Mouse (Mus musculus) MEL (cell line): ENCODE data around the gene Fam219a. TPM values are rescaled to one million over a fixed set of nuclear protein-coding genes. Genes with fewer than 3 reads are reported as not detected.

Source experiments
- DNase-seq: peaks from one replicate; pipeline ENCODE4 v3.0.0; 2011; ENCODE audit warnings: low read depth, low spot score
- H3K27ac ChIP-seq: 2 replicates; pipeline ENCODE4 v1.5.1; 2012; ENCODE audit warnings: low read depth, mild to moderate bottlenecking, control low read depth, low read length, moderate library complexity; ENCODE audit not compliant: control insufficient read depth
- H3K27me3 ChIP-seq, 2 experiments: fragments of 150-350 bp in 1 of 2; sonication (generic) in 1 of 2; 2 replicates each; pipeline ENCODE4 v1.6.1; 2012; ENCODE audit warnings: low read length in 2 of 2, mild to moderate bottlenecking in 2 of 2, improper control_type of control experiment in 1 of 2, moderate library complexity in 1 of 2; ENCODE audit not compliant: insufficient read depth in 2 of 2, control insufficient read depth in 1 of 2
- H3K36me3 ChIP-seq, 2 experiments: 2 replicates each; pipeline ENCODE4 v1.6.1; 2012 to 2014; ENCODE audit warnings: low read length in 2 of 2, improper control_type of control experiment in 1 of 2, inconsistent platforms in 1 of 2, mild to moderate bottlenecking in 1 of 2; ENCODE audit not compliant: insufficient read depth in 2 of 2, control insufficient read depth in 1 of 2
- H3K4me1 ChIP-seq, 2 experiments: fragments of 150-350 bp in 1 of 2; sonication (generic) in 1 of 2; 2 replicates each; pipeline ENCODE4 v1.6.1; 2012; ENCODE audit warnings: low read length in 2 of 2, improper control_type of control experiment in 1 of 2, mild to moderate bottlenecking in 1 of 2; ENCODE audit not compliant: insufficient read depth in 2 of 2, control insufficient read depth in 1 of 2
- H3K4me3 ChIP-seq, 2 experiments: fragments of 150-350 bp in 1 of 2; sonication (generic) in 1 of 2; 2 replicates each; pipeline ENCODE4 v1.5.1; 2012; ENCODE audit warnings: low read depth in 2 of 2, low read length in 2 of 2, mild to moderate bottlenecking in 2 of 2, moderate library complexity in 2 of 2, control low read depth in 1 of 2, improper control_type of control experiment in 1 of 2; ENCODE audit not compliant: control insufficient read depth in 1 of 2, insufficient read depth in 1 of 2
- H3K79me2 ChIP-seq: 2 replicates; pipeline ENCODE4 v1.6.1; 2012; ENCODE audit warnings: mild to moderate bottlenecking, low read length, moderate library complexity; ENCODE audit not compliant: control insufficient read depth, poor library complexity, insufficient read depth
- H3K9ac ChIP-seq: 2 replicates; pipeline ENCODE4 v1.6.1; 2012; ENCODE audit warnings: low read depth, mild to moderate bottlenecking, control low read depth, low read length, moderate library complexity; ENCODE audit not compliant: control insufficient read depth, poor library complexity, severe bottlenecking
- H3K9me3 ChIP-seq: fragments of 150-350 bp; sonication (generic); replicated peaks from 2 replicates; pipeline ENCODE4 v1.6.1; 2012; ENCODE audit warnings: mild to moderate bottlenecking, low read length, improper control_type of control experiment, moderate library complexity; ENCODE audit not compliant: insufficient read depth
- BHLHE40 ChIP-seq: IDR thresholded peaks from 2 replicates; pipeline ENCODE4 v1.6.1; 2012; ENCODE audit warnings: low read depth, mild to moderate bottlenecking, inconsistent platforms, low read length, improper control_type of control experiment, borderline replicate concordance
- CHD2 ChIP-seq: IDR thresholded peaks from 2 replicates; pipeline ENCODE4 v1.6.1; 2011; ENCODE audit warnings: low read length, improper control_type of control experiment
- CTCF ChIP-seq, 3 experiments: IDR thresholded peaks in 2 of 3; conservative IDR thresholded peaks in 1 of 3; 2 replicates each; pipeline ENCODE4 v1.5.1; 2011 to 2012; ENCODE audit warnings: low read length in 3 of 3, low read depth in 2 of 3, mild to moderate bottlenecking in 2 of 3, improper control_type of control experiment in 1 of 3, inconsistent platforms in 1 of 3, mixed read lengths in 1 of 3, moderate library complexity in 1 of 3; ENCODE audit not compliant: control insufficient read depth in 1 of 3, insufficient read depth in 1 of 3, poor library complexity in 1 of 3, severe bottlenecking in 1 of 3
- E2F4 ChIP-seq: IDR thresholded peaks from 2 replicates; pipeline ENCODE4 v1.6.1; 2011; ENCODE audit warnings: low read depth, low read length, improper control_type of control experiment, borderline replicate concordance
- EP300 ChIP-seq, 2 experiments: IDR thresholded peaks; 2 replicates each; pipeline ENCODE4 v1.6.1; 2011; ENCODE audit warnings: improper control_type of control experiment in 2 of 2, low read length in 2 of 2, low read depth in 1 of 2, mild to moderate bottlenecking in 1 of 2
- GABPA ChIP-seq: IDR thresholded peaks from 2 replicates; pipeline ENCODE4 v1.6.1; 2012; ENCODE audit warnings: low read depth, mild to moderate bottlenecking, inconsistent platforms, low read length, improper control_type of control experiment, moderate library complexity
- HCFC1 ChIP-seq: IDR thresholded peaks from 2 replicates; pipeline ENCODE4 v1.6.1; 2012; ENCODE audit warnings: low read depth, mild to moderate bottlenecking, inconsistent platforms, low read length, improper control_type of control experiment, moderate library complexity
- KAT2A ChIP-seq: conservative IDR thresholded peaks from 2 replicates; pipeline ENCODE4 v1.6.1; 2012; ENCODE audit warnings: low read depth, low read length, improper control_type of control experiment, inconsistent platforms
- MAFK ChIP-seq: IDR thresholded peaks from 2 replicates; pipeline ENCODE4 v1.6.1; 2011; ENCODE audit warnings: low read depth, mild to moderate bottlenecking, low read length, improper control_type of control experiment, borderline replicate concordance
- MXI1 ChIP-seq: IDR thresholded peaks from 2 replicates; pipeline ENCODE4 v1.6.1; 2011; ENCODE audit warnings: mild to moderate bottlenecking, low read depth, low read length, improper control_type of control experiment
- MYC ChIP-seq: IDR thresholded peaks from 2 replicates; pipeline ENCODE4 v1.6.1; 2011; ENCODE audit warnings: low read depth, mild to moderate bottlenecking, low read length, improper control_type of control experiment, moderate library complexity
- POLR2A ChIP-seq, 2 experiments: IDR thresholded peaks; 2 replicates each; pipeline ENCODE4 v1.6.1; 2011 to 2012; ENCODE audit warnings: low read length in 2 of 2, mild to moderate bottlenecking in 2 of 2, control low read depth in 1 of 2, improper control_type of control experiment in 1 of 2, low read depth in 1 of 2, moderate library complexity in 1 of 2; ENCODE audit not compliant: control insufficient read depth in 1 of 2, insufficient read depth in 1 of 2, poor library complexity in 1 of 2
- POLR2AphosphoS2 ChIP-seq: IDR thresholded peaks from 2 replicates; pipeline ENCODE4 v1.6.1; 2011; ENCODE audit warnings: low read length, improper control_type of control experiment
- POLR2AphosphoS5 ChIP-seq: IDR thresholded peaks from 2 replicates; pipeline ENCODE4 v1.6.1; 2012; ENCODE audit warnings: low read depth, borderline replicate concordance, mild to moderate bottlenecking, inconsistent platforms, low read length, moderate library complexity, mixed read lengths
- RAD21 ChIP-seq: IDR thresholded peaks from 2 replicates; pipeline ENCODE4 v1.6.1; 2011; ENCODE audit warnings: mild to moderate bottlenecking, low read depth, low read length, improper control_type of control experiment
- RCOR1 ChIP-seq: IDR thresholded peaks from 2 replicates; pipeline ENCODE4 v1.6.1; 2012; ENCODE audit warnings: low read depth, mild to moderate bottlenecking, inconsistent platforms, low read length, improper control_type of control experiment
- SMC3 ChIP-seq: IDR thresholded peaks from 2 replicates; pipeline ENCODE4 v1.6.1; 2011; ENCODE audit warnings: low read depth, low read length, improper control_type of control experiment
- TBP ChIP-seq: IDR thresholded peaks from 2 replicates; pipeline ENCODE4 v1.8.0; 2011; ENCODE audit warnings: low read depth, low read length, improper control_type of control experiment
- UBTF ChIP-seq: IDR thresholded peaks from 2 replicates; pipeline ENCODE4 v1.6.1; 2012; ENCODE audit warnings: low read depth, mild to moderate bottlenecking, inconsistent platforms, low read length, improper control_type of control experiment, moderate library complexity, borderline replicate concordance; ENCODE audit not compliant: insufficient read depth
- USF2 ChIP-seq, 2 experiments: IDR thresholded peaks; 2 replicates each; pipeline ENCODE4 v1.6.1; 2011 to 2012; ENCODE audit warnings: improper control_type of control experiment in 2 of 2, low read length in 2 of 2, borderline replicate concordance in 1 of 2, inconsistent platforms in 1 of 2, low read depth in 1 of 2, mild to moderate bottlenecking in 1 of 2; ENCODE audit not compliant: insufficient read depth in 1 of 2
- ZC3H11A ChIP-seq: IDR thresholded peaks from 2 replicates; pipeline ENCODE4 v1.6.1; 2012; ENCODE audit warnings: low read depth, mild to moderate bottlenecking, inconsistent platforms, low read length, improper control_type of control experiment
- ZKSCAN1 ChIP-seq: IDR thresholded peaks from 2 replicates; pipeline ENCODE4 v1.6.1; 2012; ENCODE audit warnings: low read depth, mild to moderate bottlenecking, inconsistent platforms, low read length, improper control_type of control experiment, moderate library complexity
- ZNF384 ChIP-seq: IDR thresholded peaks from 2 replicates; pipeline ENCODE4 v1.6.1; 2012; ENCODE audit warnings: low read depth, mild to moderate bottlenecking, inconsistent platforms, low read length, improper control_type of control experiment
- polyA plus RNA-seq, 2 experiments: library from polyadenylated mRNA; stranded (reverse) in 1 of 2; unstranded in 1 of 2; fragments of >175 nt in 1 of 2; fragments of >200 nt in 1 of 2; gene quantifications; 2 replicates each; pipeline versions ENCODE4 v1.2.1 to v1.2.4; 2012; ENCODE audit warnings: low replicate concordance in 2 of 2, low read depth in 1 of 2; ENCODE audit not compliant: insufficient read length in 2 of 2, insufficient read depth in 1 of 2, missing spikeins in 1 of 2
- total RNA-seq: library from RNA; depleted of rRNA; stranded (reverse); fragments of 300-350 nt; gene quantifications from 2 replicates; pipeline ENCODE4 v1.2.3, GENCODE M21; 2012

The Fam219a gene
- total and polyA plus RNA-seq, 3 experiments, result 0.85 to 3.8 TPM; not detected in 1

DNA sequence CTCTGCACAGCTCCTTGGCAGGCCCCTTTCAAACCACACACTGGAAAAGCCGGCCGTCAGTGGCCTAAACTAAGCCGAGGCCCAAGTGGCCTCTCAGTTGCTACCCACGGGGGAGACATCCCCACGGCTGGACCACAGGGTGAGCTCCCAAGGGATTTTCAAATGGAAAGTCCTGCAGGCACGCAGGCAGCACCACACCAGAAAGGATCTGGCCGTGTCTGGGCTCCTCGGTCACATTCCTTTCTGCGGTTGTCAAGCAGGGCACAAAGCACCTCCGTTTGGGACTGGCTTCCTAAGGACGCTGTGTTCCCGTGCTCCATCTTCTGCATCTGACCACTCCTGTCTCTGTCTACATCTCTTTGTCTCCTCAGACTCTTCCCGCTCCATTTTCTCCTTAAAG is 42.3 kb downstream of the Fam219a start:
- Histone ChIP-seq H3K27ac (no peak overlapping the region), H3K9me3 (no peaks in the 10 kb centered on the region), H3K4me3 (no peak overlapping the region), H3K27me3 (no peaks in the 10 kb centered on the region), H3K4me1 (peaks cover 0 to 7% of the 10 kb centered on the region in 2 experiments; a peak in 2 of 4 replicates), H3K9ac (no peak overlapping the region), H3K36me3 (peaks cover 0 to 2% of the 10 kb centered on the region in 2 experiments; a peak in 1 of 4 replicates), H3K79me2 (no peaks in the 10 kb centered on the region)
- no peak for DNase-seq
- no peak for TF ChIP-seq POLR2AphosphoS2
- TF ChIP-seq CHD2, result no peak
- no peak for TF ChIP-seq BHLHE40
- no peak for TF ChIP-seq RAD21
- no peak for TF ChIP-seq MAFK
- TF ChIP-seq USF2 (IDR thresholded peaks at IDR 0.05; ENCODE audit: borderline replicate concordance in 1 of 2, insufficient read depth in 1 of 2, low read depth in 1 of 2, low read length in 2 of 2), result no peak
- no peak for TF ChIP-seq GABPA
- TF ChIP-seq MYC, result no peak
- no peak for TF ChIP-seq E2F4
- TF ChIP-seq ZC3H11A, result no peak
- TF ChIP-seq EP300 (IDR thresholded peaks at IDR 0.05; ENCODE audit: low read depth in 1 of 2, low read length in 2 of 2), result no peak

DNA sequence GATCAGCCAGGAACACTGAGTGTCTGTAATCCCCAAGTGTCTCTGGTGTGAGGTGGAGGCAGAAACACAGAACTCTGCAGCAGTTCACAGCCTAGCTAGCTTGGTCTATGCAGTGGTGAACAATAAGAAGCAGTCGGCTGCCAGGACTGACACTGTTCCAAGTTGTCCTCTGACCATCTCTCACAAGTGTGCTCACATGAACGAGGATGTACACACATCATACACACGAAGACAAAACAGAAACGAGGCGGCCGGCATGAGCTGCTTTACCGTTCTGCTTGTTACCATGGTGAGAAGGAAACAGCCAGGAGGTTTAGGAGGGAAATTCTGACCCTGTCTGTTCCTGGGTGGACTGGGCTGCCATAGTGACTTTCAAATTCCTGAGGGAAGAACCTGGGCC is 42.8 kb downstream of the Fam219a start:
- no peak for TF ChIP-seq TBP
- TF ChIP-seq BHLHE40, result no peak
- TF ChIP-seq POLR2A (IDR thresholded peaks at IDR 0.05; ENCODE audit: control insufficient read depth in 1 of 2, insufficient read depth in 1 of 2, low read depth in 1 of 2, low read length in 2 of 2, poor library complexity in 1 of 2), result no peak
- TF ChIP-seq SMC3, result no peak
- TF ChIP-seq KAT2A, result no peak
- TF ChIP-seq EP300 (IDR thresholded peaks at IDR 0.05; ENCODE audit: low read depth in 1 of 2, low read length in 2 of 2), result no peak
- TF ChIP-seq, all 39 proteins: peak for 0
- no peak overlapping the region for H3K27ac ChIP-seq
- no peaks in the 10 kb centered on the region for H3K9me3 ChIP-seq
- H3K4me1 ChIP-seq, result peaks cover 0 to 7% of the 10 kb centered on the region in 2 experiments; a peak in 2 of 4 replicates
- DNase-seq, result no peak
- H3K79me2 ChIP-seq, result no peaks in the 10 kb centered on the region
- H3K27me3 ChIP-seq, result no peaks in the 10 kb centered on the region
- peaks cover 0 to 2% of the 10 kb centered on the region in 2 experiments; a peak in 1 of 4 replicates for H3K36me3 ChIP-seq
- no peak overlapping the region for H3K9ac ChIP-seq
- no peak overlapping the region for H3K4me3 ChIP-seq

DNA sequence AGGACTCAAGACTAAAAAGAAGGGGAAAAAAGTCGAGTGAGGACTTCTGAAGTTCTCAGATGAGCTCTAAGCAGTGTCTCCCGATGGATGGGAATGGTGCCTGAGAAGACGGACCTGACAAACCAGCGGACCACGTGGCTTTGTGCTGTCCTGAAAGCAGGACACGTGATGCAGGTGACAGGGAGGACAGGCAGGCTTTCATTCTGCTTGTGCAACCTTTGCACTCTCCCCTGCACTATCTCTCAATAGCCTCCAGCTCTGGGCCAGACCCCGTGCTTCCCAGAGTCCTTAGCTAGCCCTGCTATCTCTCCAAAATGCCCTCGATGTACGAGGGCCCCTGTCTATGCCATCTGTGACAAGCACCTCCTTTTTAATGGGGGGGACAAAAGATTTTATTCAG is 44.5 kb downstream of the Fam219a start:
- Histone ChIP-seq H3K4me1 (peaks cover 0 to 7% of the 10 kb centered on the region in 2 experiments; a peak in 2 of 4 replicates), H3K27me3 (no peaks in the 10 kb centered on the region), H3K79me2 (no peaks in the 10 kb centered on the region), H3K4me3 (no peak overlapping the region), H3K36me3 (peaks cover 0 to 2% of the 10 kb centered on the region in 2 experiments; a peak in 1 of 4 replicates), H3K9me3 (no peaks in the 10 kb centered on the region), H3K9ac (no peak overlapping the region), H3K27ac (no peak overlapping the region)
- no peak for DNase-seq
- no peak for TF ChIP-seq MYC
- TF ChIP-seq POLR2AphosphoS5, result no peak
- TF ChIP-seq MXI1, result no peak
- no peak for TF ChIP-seq HCFC1
- no peak for TF ChIP-seq KAT2A
- no peak for TF ChIP-seq RCOR1
- TF ChIP-seq CTCF (IDR thresholded peaks at IDR 0.05 in 2 of 3, conservative IDR thresholded peaks at IDR 0.05 in 1 of 3; ENCODE audit: control insufficient read depth in 1 of 3, insufficient read depth in 1 of 3, low read depth in 2 of 3, low read length in 3 of 3, poor library complexity in 1 of 3, severe bottlenecking in 1 of 3), result no peak
- TF ChIP-seq UBTF, result no peak
- TF ChIP-seq EP300 (IDR thresholded peaks at IDR 0.05; ENCODE audit: low read depth in 1 of 2, low read length in 2 of 2), result no peak
- TF ChIP-seq SMC3, result no peak
- no peak for TF ChIP-seq ZNF384
- no peak for TF ChIP-seq ZKSCAN1
- no peak for TF ChIP-seq BHLHE40
